Mouse (Mus musculus) megakaryocyte, embryonic 14.5 days (primary cell): Measurements from ENCODE around the gene Sipa1l3.

Experiments
- FLI1 ChIP-seq: IDR thresholded peaks from 2 replicates; pipeline ENCODE4 v1.6.1; 2012; ENCODE audit warnings: low read length, inconsistent platforms, mixed read lengths
- GATA1 ChIP-seq: IDR thresholded peaks from 3 replicates; pipeline ENCODE4 v1.6.1; 2012; ENCODE audit warnings: mixed read lengths, low read length, inconsistent platforms, borderline replicate concordance

DNA sequence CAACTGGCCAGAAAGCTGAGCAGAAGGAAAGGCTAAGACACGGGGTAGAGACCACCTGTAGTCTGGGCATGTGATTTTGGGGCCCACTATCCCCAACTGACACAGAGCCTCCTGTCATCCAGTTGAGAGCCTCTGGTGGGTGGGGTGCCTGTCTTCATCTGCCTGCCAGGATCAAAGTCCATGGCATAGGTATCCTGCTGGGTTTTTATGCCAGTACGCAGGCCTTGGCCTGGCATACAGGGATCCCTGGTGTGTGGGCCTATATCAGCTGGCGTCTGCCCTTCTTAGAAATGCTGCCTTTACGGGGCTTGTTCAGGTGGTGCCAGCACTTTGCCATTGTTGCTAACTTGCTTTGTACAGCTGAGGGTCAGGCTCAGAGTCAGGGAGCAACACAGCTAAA, 123.3 kb downstream of the Sipa1l3 start:
- TF ChIP-seq GATA1 (no peak), FLI1 (no peak)
